16 mouse cellular contexts compared by ENCODE assay signal in genomic region chr19:26864975-26865690, GRCm38 (mm10). TPM values are rescaled to one million over a fixed set of nuclear protein-coding genes. Genes with fewer than 3 reads are reported as not detected.
DNase-seq lines count a peak whose midpoint lies in the region; ATAC-seq and TF ChIP-seq lines count a peak whose summit lies in the region.
"Had no signal": no experiment of that assay in that cellular context is flagged by ENCODE, and none has a peak within 500 bp of the region (broad histone marks: within the 10 kb centered on the region; RNA-seq: fewer than 3 reads in every experiment).

No protein-coding gene starts in this region.

- peaks cover 41% of the 10 kb centered on the region for H3K4me1 ChIP-seq in forebrain, embryonic 12.5 days
- H3K4me1 ChIP-seq in forebrain, embryonic 14.5 days (ENCODE audit: control insufficient read depth, insufficient read depth, low read length), result peaks cover 12% of the 10 kb centered on the region; the same call in 1 of the 2 replicates
- H3K4me1 ChIP-seq in kidney, postnatal 0 days (replicated peaks; ENCODE audit: insufficient read depth, low read length), result peaks cover 9% of the 10 kb centered on the region
- peaks cover 21% of the 10 kb centered on the region for H3K4me1 ChIP-seq in midbrain, embryonic 15.5 days

- DNase-seq in forebrain, embryonic 14.5 days (ENCODE audit: low spot score), result no peak
- DNase-seq in kidney, postnatal 0 days (ENCODE audit: low spot score), result peak; percentile 40
- no peak for DNase-seq in kidney, postnatal 25 days
- peak; percentile 54 for DNase-seq in embryo, embryonic 11 days
- no peak for DNase-seq in adrenal gland, postnatal 10 days
- DNase-seq in thymus, postnatal 25 days, result no peak
- DNase-seq: adrenal gland, postnatal 25 days; gastrocnemius, postnatal 36 days had no signal

- H3K27ac ChIP-seq in forebrain, embryonic 12.5 days, result peak overlapping the region; percentile 53
- no peak overlapping the region for H3K27ac ChIP-seq in forebrain, embryonic 14.5 days (ENCODE audit: low read depth, low read length)
- H3K27ac ChIP-seq in kidney, postnatal 0 days, result peak overlapping the region; percentile 78; the same call in 1 of the 2 replicates
- 0 out of 2 replicates have a peak overlapping the region, but pooled peaks have one; percentile 45 for H3K27ac ChIP-seq in midbrain, embryonic 15.5 days

- ATAC-seq in forebrain, embryonic 12.5 days (ENCODE audit: low FRiP score), result no peak
- no peak for ATAC-seq in forebrain, embryonic 14.5 days
- no peak for ATAC-seq in kidney, postnatal 0 days (replicated peaks; ENCODE audit: low FRiP score, low read depth)
- 0 out of 2 replicates have a peak, but pooled peaks have one; percentile 17 for ATAC-seq in midbrain, embryonic 15.5 days (replicated peaks)
- ATAC-seq: intestine, postnatal 0 days had no signal

- no peaks in the 10 kb centered on the region for H3K27me3 ChIP-seq in forebrain, embryonic 12.5 days
- H3K27me3 ChIP-seq in forebrain, embryonic 14.5 days (replicated peaks; ENCODE audit: control insufficient read depth, insufficient read depth, low read length), result no peaks in the 10 kb centered on the region
- no peaks in the 10 kb centered on the region for H3K27me3 ChIP-seq in kidney, postnatal 0 days (ENCODE audit: insufficient read depth, low read length)
- no peaks in the 10 kb centered on the region for H3K27me3 ChIP-seq in midbrain, embryonic 15.5 days (replicated peaks)

- H3K4me3 ChIP-seq in forebrain, embryonic 12.5 days (replicated peaks), result no peak overlapping the region
- no peak overlapping the region for H3K4me3 ChIP-seq in forebrain, embryonic 14.5 days (ENCODE audit: low read depth, low read length)
- H3K4me3 ChIP-seq in kidney, postnatal 0 days (replicated peaks; ENCODE audit: low read depth, low read length), result no peak overlapping the region
- H3K4me3 ChIP-seq in midbrain, embryonic 15.5 days, result no peak overlapping the region
- H3K4me3 ChIP-seq: myocyte had no signal

- TF ChIP-seq CTCF in kidney, postnatal 0 days (IDR thresholded peaks at IDR 0.05; ENCODE audit: low read depth), result no peak

- H3K9me3 ChIP-seq in forebrain, embryonic 12.5 days, result no peaks in the 10 kb centered on the region
- no peaks in the 10 kb centered on the region for H3K9me3 ChIP-seq in forebrain, embryonic 14.5 days (replicated peaks; ENCODE audit: control insufficient read depth, low read length)
- H3K9me3 ChIP-seq in kidney, postnatal 0 days (replicated peaks; ENCODE audit: low read length), result no peaks in the 10 kb centered on the region
- no peaks in the 10 kb centered on the region for H3K9me3 ChIP-seq in midbrain, embryonic 15.5 days

- 65% methylated on average over 15 of the region's 15 CpGs for WGBS in forebrain, embryonic 12.5 days
- WGBS in forebrain, embryonic 14.5 days, result 70% methylated on average over 15 of the region's 15 CpGs
- WGBS in kidney, postnatal 0 days, result 65% methylated on average over 15 of the region's 15 CpGs
- WGBS in midbrain, embryonic 15.5 days, result 40% methylated on average over 15 of the region's 15 CpGs

- no peak overlapping the region for H3K4me2 ChIP-seq in forebrain, embryonic 12.5 days
- H3K4me2 ChIP-seq in forebrain, embryonic 14.5 days (ENCODE audit: low read length), result no peak overlapping the region
- 0 out of 2 replicates have a peak overlapping the region, but pooled peaks have one; percentile 0 for H3K4me2 ChIP-seq in kidney, postnatal 0 days (ENCODE audit: low read length)
- no peak overlapping the region for H3K4me2 ChIP-seq in midbrain, embryonic 15.5 days
- H3K4me2 ChIP-seq: liver, embryonic 11.5 days had no signal

- no peak overlapping the region for H3K9ac ChIP-seq in forebrain, embryonic 12.5 days
- no peak overlapping the region for H3K9ac ChIP-seq in forebrain, embryonic 14.5 days (ENCODE audit: low read length)
- H3K9ac ChIP-seq in kidney, postnatal 0 days (ENCODE audit: low read depth, low read length), result no peak overlapping the region
- no peak overlapping the region for H3K9ac ChIP-seq in midbrain, embryonic 15.5 days

- H3K36me3 ChIP-seq in forebrain, embryonic 12.5 days (replicated peaks), result no peaks in the 10 kb centered on the region
- no peaks in the 10 kb centered on the region for H3K36me3 ChIP-seq in forebrain, embryonic 14.5 days (ENCODE audit: control insufficient read depth, insufficient read depth, low read length)
- no peaks in the 10 kb centered on the region for H3K36me3 ChIP-seq in kidney, postnatal 0 days (ENCODE audit: insufficient read depth, low read length)
- H3K36me3 ChIP-seq in midbrain, embryonic 15.5 days (replicated peaks), result no peaks in the 10 kb centered on the region

RNA-seq across cellular contexts. Expression of gene Gm815, which starts 20.5 kb away (rescaled TPM):
- not detected in 2 replicates for polyA plus RNA-seq in forebrain, embryonic 12.5 days (2016; fragmentation: Nextera tagmentation; extraction: Ambion mirVana)
- not detected in 2 replicates for polyA plus RNA-seq in forebrain, embryonic 14.5 days (2014; fragmentation: Nextera tagmentation; extraction: Ambion mirVana)
- 0.18 and 0.29 TPM in 2 replicates for polyA plus RNA-seq in kidney, postnatal 0 days (2015; fragmentation: Nextera tagmentation; extraction: Ambion mirVana)
- polyA plus RNA-seq in midbrain, embryonic 15.5 days (2015; fragmentation: Nextera tagmentation; extraction: Ambion mirVana), result not detected in 2 replicates
- total RNA-seq in adrenal gland, postnatal 10 days (2021), result not detected
- total RNA-seq: adrenal gland, postnatal 25 days; gastrocnemius, postnatal 36 days; layer of hippocampus, adult 8-10 months had no signal
- polyA plus RNA-seq: heart, postnatal 0 days; intestine, postnatal 0 days; liver, embryonic 11.5 days; myocyte; spleen, adult 2 months had no signal

Comparison
In these comparisons a context has a peak if more than half of its experiments do, and no peak if none do; other contexts are left out.
1. DNase-seq: peak in kidney, postnatal 0 days (single experiment) and embryo, embryonic 11 days (single experiment); none in forebrain, embryonic 14.5 days (single experiment), kidney, postnatal 25 days (0 of 2), adrenal gland, postnatal 10 days (single experiment) and thymus, postnatal 25 days (single experiment).